Mouse (Mus musculus) hindbrain, embryonic 16.5 days (tissue): ENCODE results near the gene Ogt. TPM values are rescaled to one million over a fixed set of nuclear protein-coding genes. Genes with fewer than 3 reads are reported as not detected.
A peak's percentile ranks its signal among the peaks of the same experiment; 100 is the strongest.

Experiments
- ATAC-seq: fragments of 200-750 bp; cut with Nextera tagmentation; 2 replicates; pipeline ENCODE4 v1.8.0; 2017; ENCODE audit warnings: moderate TSS enrichment, moderate library complexity
- H3K27ac ChIP-seq: fragments of 300-500 bp; sonication (generic); 2 replicates; pipeline ENCODE4 v1.5.1; 2014; ENCODE audit warnings: low read depth, mild to moderate bottlenecking, control low read depth, low read length, moderate library complexity
- H3K27me3 ChIP-seq: fragments of 300-500 bp; sonication (generic); replicated peaks from 2 replicates; pipeline ENCODE4 v1.6.1; 2014; ENCODE audit warnings: low read length; ENCODE audit not compliant: control insufficient read depth, insufficient read depth
- H3K36me3 ChIP-seq: fragments of 300-500 bp; sonication (generic); 2 replicates; pipeline ENCODE4 v1.6.1; 2014; ENCODE audit warnings: mild to moderate bottlenecking, low read length, moderate library complexity, mixed read lengths; ENCODE audit not compliant: control insufficient read depth, insufficient read depth
- H3K4me1 ChIP-seq: fragments of 300-500 bp; sonication (generic); 2 replicates; pipeline ENCODE4 v1.6.1; 2014; ENCODE audit warnings: low read depth, low read length; ENCODE audit not compliant: control insufficient read depth, insufficient read depth
- H3K4me2 ChIP-seq: fragments of 300-500 bp; sonication (generic); 2 replicates; pipeline ENCODE4 v1.6.1; 2014; ENCODE audit warnings: mild to moderate bottlenecking, low read length, control low read depth, moderate library complexity
- H3K4me3 ChIP-seq: fragments of 300-500 bp; sonication (generic); 2 replicates; pipeline ENCODE4 v1.5.1; 2014; ENCODE audit warnings: mild to moderate bottlenecking, low read length, control low read depth, moderate library complexity
- H3K9ac ChIP-seq: fragments of 300-500 bp; sonication (generic); 2 replicates; pipeline ENCODE4 v1.6.1; 2014; ENCODE audit warnings: low read depth, mild to moderate bottlenecking, control low read depth, low read length, moderate library complexity
- H3K9me3 ChIP-seq: fragments of 300-500 bp; sonication (generic); 2 replicates; pipeline ENCODE4 v1.6.1; 2014; ENCODE audit warnings: mild to moderate bottlenecking, low read length, moderate library complexity; ENCODE audit not compliant: control insufficient read depth
- WGBS: fragments of 180-500 bp; shearing (Covaris S2); extraction: QIAGEN DNeasy Blood & Tissue Kit; methylation state at CpG from one replicate; pipeline ENCODE4 v1.1.7; 2014; 5-methylcytosine and 5-hydroxymethylcytosine counted together
- polyA plus RNA-seq: library from polyadenylated mRNA; unstranded; fragments of >200 nt; fragmentation: Nextera tagmentation; extraction: Ambion mirVana; gene quantifications from 2 replicates; pipeline ENCODE4 v1.2.1, GENCODE M21; 2015

Ogt gene
- 157 and 186 TPM in 2 replicates for polyA plus RNA-seq

DNA sequence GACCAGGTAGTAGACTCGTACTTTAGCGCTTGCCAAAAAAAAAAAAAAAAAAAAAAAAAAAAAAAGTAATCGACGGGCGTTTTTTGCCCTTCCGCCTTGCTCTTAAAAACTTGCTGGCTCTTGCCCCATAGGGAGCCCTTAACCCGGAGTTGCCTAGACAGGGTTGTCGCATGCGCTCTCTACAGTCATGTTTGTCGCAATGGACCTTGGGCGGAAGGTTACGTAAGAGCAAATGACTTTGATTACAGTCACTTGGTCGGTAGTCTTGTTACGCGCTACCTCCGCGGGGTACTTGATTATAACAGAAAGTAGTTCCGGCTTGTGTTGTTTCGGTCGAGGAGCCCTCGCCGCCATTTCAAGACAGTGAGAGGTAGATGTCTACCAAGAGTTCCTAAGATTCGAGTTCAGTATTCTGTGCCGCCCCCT lies at the start of gene Ogt:
TSS of gene Ogt (plus strand) at position 320 of the 426 bp plus-strand sequence.
- Histone ChIP-seq H3K4me1 (peaks cover 3% of the 10 kb centered on the region; the same call in 1 of the 2 replicates), H3K36me3 (no peaks in the 10 kb centered on the region), H3K4me2 (peak within 1 kb of the TSS; percentile 41), H3K4me3 (peak within 1 kb of the TSS; percentile 64), H3K27me3 (peaks cover 2% of the 10 kb centered on the region; the same call in 1 of the 2 replicates), H3K9ac (peak within 1 kb of the TSS; percentile 79), H3K9me3 (no peaks in the 10 kb centered on the region), H3K27ac (peak within 1 kb of the TSS; percentile 88)
- ATAC-seq, result peak; percentile 92
- 10% methylated on average over 22 of the region's 24 CpGs for WGBS

DNA sequence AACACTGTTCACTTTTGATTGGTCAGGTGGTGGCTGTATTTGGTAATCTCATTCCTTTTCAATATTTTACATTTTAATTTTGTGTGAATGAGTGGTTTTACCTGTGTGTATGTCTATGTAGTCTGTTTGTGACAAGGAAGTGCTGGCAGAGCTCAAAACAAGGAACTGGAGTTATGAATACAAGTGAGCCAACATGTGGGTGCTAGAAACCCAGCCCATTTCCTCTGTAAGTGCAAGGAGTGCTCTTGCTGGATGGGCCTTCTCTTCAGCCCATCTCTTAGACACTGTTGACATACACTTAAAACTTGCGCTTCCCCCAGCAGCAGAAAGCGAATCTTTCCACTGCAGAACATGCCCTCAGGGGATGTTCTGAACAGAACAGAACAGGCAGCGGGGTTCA lies 23.7 kb upstream of the Ogt start:
- Histone ChIP-seq H3K27me3 (no peaks in the 10 kb centered on the region), H3K4me1 (no peaks in the 10 kb centered on the region), H3K4me3 (no peak overlapping the region), H3K9me3 (no peaks in the 10 kb centered on the region), H3K36me3 (no peaks in the 10 kb centered on the region), H3K27ac (no peak overlapping the region), H3K9ac (no peak overlapping the region), H3K4me2 (no peak overlapping the region)
- WGBS, result 100% methylated on average over 3 of the region's 3 CpGs
- no peak for ATAC-seq

DNA sequence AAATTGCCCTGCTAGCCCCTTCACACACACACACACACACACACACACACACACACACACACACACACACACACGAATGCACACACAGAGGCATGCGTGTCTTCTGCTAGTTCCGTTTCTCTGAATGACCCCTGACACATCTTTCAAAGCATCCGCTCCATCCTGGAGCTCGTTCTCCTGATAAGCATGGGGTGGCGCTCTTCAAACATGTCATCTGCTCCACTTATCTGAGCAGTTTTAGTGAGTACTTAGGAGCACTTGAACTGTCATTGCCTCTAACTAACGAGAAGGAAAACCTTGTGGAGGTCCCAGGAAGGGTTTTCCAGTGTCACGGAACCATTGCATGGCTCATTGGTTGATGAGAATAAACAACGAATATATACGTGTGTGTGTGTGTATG lies 22.0 kb upstream of the Ogt start:
- Histone ChIP-seq H3K27me3 (no peaks in the 10 kb centered on the region), H3K4me1 (no peaks in the 10 kb centered on the region), H3K4me3 (no peak overlapping the region), H3K9ac (no peak overlapping the region), H3K27ac (no peak overlapping the region), H3K36me3 (no peaks in the 10 kb centered on the region), H3K9me3 (no peaks in the 10 kb centered on the region), H3K4me2 (no peak overlapping the region)
- ATAC-seq, result no peak
- WGBS, result 74% methylated on average over 10 of the region's 10 CpGs

DNA sequence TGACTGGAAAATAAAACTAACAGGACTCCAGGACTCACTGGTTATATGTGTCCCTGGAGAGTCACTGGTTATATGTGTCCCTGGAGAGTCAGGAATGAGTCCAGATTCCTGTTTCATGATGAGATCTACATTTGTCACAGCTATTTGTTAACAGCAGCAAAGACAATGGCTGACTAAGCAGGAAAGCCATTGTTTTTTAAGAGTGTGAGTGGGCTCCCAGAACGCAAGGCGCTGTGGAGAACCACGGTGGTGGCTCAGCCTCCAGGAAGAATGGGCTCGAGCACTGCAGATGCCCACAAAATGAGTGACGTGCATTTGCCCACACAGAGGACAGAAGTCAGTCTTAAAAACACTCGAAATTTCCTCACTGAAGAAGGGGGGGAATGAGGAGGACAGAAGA lies 19.5 kb upstream of the Ogt start:
- Histone ChIP-seq H3K4me3 (no peak overlapping the region), H3K27ac (no peak overlapping the region), H3K4me2 (no peak overlapping the region), H3K27me3 (no peaks in the 10 kb centered on the region), H3K36me3 (no peaks in the 10 kb centered on the region), H3K9ac (no peak overlapping the region), H3K9me3 (no peaks in the 10 kb centered on the region), H3K4me1 (no peaks in the 10 kb centered on the region)
- 51% methylated on average over 6 of the region's 6 CpGs for WGBS
- ATAC-seq, result no peak

DNA sequence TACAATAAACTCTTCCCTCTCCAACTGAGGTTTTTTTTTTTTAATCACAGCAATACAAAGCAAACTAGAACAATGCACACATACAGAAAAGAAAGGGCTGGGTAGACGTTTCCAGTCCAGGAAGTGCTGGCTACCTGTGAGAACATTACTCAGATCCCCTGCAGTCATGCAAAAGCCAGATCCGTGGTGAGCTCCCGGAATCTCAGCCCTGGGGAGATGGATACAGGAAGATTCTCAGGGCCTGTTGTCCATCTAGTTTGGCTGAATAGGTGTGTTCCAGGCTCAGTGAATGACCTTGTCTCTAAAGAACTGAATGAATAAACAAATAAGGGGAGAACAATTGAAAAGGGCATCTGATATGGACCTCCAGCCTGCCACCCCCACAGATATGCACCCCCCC lies 17.3 kb upstream of the Ogt start:
- 39% methylated on average over 3 of the region's 3 CpGs for WGBS
- no peak overlapping the region for H3K9ac ChIP-seq
- H3K4me1 ChIP-seq, result no peaks in the 10 kb centered on the region
- H3K4me2 ChIP-seq, result no peak overlapping the region
- H3K9me3 ChIP-seq, result no peaks in the 10 kb centered on the region
- no peak overlapping the region for H3K27ac ChIP-seq
- no peaks in the 10 kb centered on the region for H3K27me3 ChIP-seq
- H3K4me3 ChIP-seq, result no peak overlapping the region
- ATAC-seq, result no peak
- H3K36me3 ChIP-seq, result no peaks in the 10 kb centered on the region

DNA sequence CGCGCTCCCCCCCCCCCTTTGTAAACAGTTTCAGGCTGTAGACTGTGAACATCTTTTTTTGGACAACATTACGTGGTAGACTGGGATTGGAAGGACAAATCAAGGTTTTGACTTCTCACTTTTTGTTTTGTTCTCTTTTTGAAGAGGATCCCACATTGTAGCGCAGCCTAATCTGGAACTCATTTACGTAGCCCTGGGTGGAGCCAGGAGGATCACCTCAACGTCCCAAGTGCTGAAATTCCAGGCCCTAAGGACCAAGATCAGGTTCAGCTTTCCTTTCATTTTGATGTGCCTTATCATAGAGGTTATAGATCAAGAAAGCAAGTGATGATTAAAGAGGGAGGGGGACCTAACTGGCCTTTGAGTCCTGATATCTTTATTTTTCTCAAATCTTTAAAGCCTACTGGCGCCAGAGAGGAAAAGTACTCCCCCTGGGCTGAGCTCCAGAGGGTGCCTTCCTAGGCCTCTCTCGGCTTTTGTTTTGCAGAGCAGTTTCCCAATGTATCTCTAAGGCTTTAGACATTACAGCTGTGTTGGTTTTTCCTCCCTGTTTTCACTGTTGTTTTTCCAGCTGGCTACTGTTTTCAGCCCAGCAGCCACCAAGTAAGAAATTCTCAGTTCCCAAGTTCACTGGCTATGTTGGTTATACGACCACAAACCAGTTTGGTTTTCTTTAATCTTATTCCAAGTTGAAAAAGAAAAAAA lies 2.9 kb upstream of the Ogt start:
- no peaks in the 10 kb centered on the region for H3K4me1 ChIP-seq
- WGBS, result 32% methylated on average over 7 of the region's 9 CpGs
- ATAC-seq, result no peak
- H3K4me3 ChIP-seq, result no peak overlapping the region
- peaks cover 2% of the 10 kb centered on the region; the same call in 1 of the 2 replicates for H3K27me3 ChIP-seq
- H3K27ac ChIP-seq, result no peak overlapping the region
- H3K4me2 ChIP-seq, result no peak overlapping the region
- no peaks in the 10 kb centered on the region for H3K9me3 ChIP-seq
- H3K9ac ChIP-seq, result no peak overlapping the region
- no peaks in the 10 kb centered on the region for H3K36me3 ChIP-seq

DNA sequence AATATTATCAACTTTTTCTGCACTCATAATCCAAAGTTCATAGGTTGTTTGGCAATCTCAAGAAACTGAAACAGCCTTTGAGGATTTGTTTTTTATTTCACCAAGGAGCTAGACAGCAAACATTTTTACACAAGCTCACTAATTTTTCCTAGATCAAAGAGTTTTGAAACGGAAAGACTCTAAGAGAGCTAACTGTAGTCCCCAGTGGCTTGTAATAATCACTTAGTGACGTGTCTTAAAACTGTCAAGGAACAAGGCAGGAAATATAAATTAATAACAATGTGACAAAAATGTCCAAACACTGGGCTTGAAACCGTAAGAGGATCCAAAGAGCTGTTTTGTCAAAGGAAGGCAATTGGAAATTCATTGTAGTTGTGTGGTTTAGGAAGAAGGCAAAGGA lies 1.0 kb upstream of the Ogt start:
- Histone ChIP-seq H3K27me3 (peaks cover 2% of the 10 kb centered on the region; the same call in 1 of the 2 replicates), H3K4me1 (peaks cover 3% of the 10 kb centered on the region; the same call in 1 of the 2 replicates), H3K9ac (no peak overlapping the region; the same call in 1 of the 2 replicates), H3K36me3 (no peaks in the 10 kb centered on the region), H3K4me3 (peak overlapping the region; percentile 64), H3K9me3 (no peaks in the 10 kb centered on the region), H3K4me2 (peak overlapping the region; percentile 41), H3K27ac (no peak overlapping the region)
- 25% methylated on average over 3 of the region's 3 CpGs for WGBS
- no peak for ATAC-seq

DNA sequence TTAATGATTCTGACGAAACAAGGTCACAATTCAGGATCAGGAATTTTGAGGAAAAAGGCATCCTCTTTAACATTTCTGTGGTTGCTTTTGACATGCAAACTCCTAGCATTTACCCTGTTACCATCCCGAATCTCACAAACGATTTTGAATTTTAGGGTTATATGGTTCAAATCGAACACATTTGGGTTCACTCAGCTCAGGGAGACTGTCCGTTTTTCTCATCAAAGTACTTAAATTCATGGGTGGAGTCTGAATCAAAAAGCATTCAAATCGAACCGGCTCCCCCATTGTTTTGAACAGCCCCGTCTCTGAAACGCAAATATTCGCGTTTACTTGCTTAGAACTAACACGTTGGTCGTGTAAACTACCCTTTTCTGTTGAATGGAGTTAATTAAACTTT lies 554 bp upstream of the Ogt start:
- H3K27me3 ChIP-seq, result peaks cover 2% of the 10 kb centered on the region; the same call in 1 of the 2 replicates
- 15% methylated on average over 13 of the region's 13 CpGs for WGBS
- peak overlapping the region; percentile 64 for H3K4me3 ChIP-seq
- H3K36me3 ChIP-seq, result no peaks in the 10 kb centered on the region
- H3K9me3 ChIP-seq, result no peaks in the 10 kb centered on the region
- peaks cover 3% of the 10 kb centered on the region; the same call in 1 of the 2 replicates for H3K4me1 ChIP-seq
- no peak overlapping the region; the same call in 1 of the 2 replicates for H3K27ac ChIP-seq
- H3K9ac ChIP-seq, result no peak overlapping the region; the same call in 1 of the 2 replicates
- no peak for ATAC-seq
- H3K4me2 ChIP-seq, result peak overlapping the region; percentile 41

DNA sequence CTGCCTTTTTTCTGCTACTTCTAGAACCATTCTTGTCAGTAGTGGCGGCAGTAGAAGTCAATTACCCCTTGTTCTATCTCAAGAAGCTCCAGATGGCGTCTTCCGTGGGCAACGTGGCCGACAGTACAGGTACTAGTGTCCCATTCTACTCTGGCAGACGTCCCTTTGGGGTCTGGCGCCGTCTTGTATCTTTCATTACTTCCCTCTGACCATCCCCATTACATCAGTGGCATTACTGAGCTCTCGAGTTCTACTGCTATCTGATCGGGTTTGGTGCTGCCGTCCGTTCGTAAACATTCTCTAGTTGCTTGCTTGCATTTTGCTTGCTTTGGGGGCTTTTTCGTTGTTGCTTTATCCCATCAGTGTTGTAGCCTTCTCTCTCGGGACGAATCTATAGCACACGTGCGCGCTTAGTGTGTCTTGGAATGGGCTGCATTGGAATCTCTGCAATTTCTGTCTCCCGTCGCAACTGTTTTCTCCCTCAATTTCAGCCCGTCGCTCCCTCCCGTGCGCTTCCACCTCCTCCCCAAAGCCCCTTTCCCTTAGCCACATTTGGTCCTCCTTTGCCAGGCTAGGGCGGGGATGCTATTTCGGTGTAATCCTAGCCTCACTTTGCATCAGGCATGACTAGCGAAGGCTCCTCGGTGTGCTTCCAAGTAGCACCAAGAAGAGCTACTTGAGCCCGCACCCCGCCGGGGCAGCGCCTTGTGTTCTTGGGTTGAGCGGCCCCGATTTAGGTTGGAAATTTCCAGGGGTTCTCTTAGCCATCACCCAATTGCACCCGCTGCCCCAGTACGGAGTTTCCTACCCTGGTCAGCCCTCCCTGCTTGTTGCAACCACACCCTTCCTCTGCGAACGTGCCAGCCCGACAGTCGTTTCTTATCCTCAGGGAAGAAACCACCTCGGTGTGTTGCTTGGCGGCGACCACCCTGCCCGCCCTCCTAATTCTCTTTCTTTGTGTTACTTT lies 617 bp downstream of the Ogt start:
- peak; percentile 67 for ATAC-seq
- H3K36me3 ChIP-seq, result no peaks in the 10 kb centered on the region
- peaks cover 3% of the 10 kb centered on the region; the same call in 1 of the 2 replicates for H3K4me1 ChIP-seq
- WGBS, result 19% methylated on average over 45 of the region's 45 CpGs
- peaks cover 2% of the 10 kb centered on the region; the same call in 1 of the 2 replicates for H3K27me3 ChIP-seq
- peak overlapping the region; percentile 25; the same call in 1 of the 2 replicates for H3K4me2 ChIP-seq
- H3K27ac ChIP-seq, result peak overlapping the region; percentile 88
- H3K9me3 ChIP-seq, result no peaks in the 10 kb centered on the region
- H3K4me3 ChIP-seq, result peak overlapping the region; percentile 64
- H3K9ac ChIP-seq, result peak overlapping the region; percentile 79
